24 mouse cellular contexts compared by ENCODE assay signal in genomic region chr2:34953547-34954116, GRCm38 (mm10). TPM values are rescaled to one million over a fixed set of nuclear protein-coding genes. Genes with fewer than 3 reads are reported as not detected.
DNase-seq lines count a peak whose midpoint lies in the region; TF ChIP-seq lines count a peak whose summit lies in the region.
"Had no signal": no experiment of that assay in that cellular context is flagged by ENCODE, and none has a peak within 500 bp of the region (broad histone marks: within the 10 kb centered on the region; RNA-seq: fewer than 3 reads in every experiment).

No protein-coding gene starts in this region.

- H3K4me3 ChIP-seq in testis, adult 2 months (ENCODE audit: control insufficient read depth, low read depth, low read length): peak overlapping the region; percentile 47
- H3K4me3 ChIP-seq in CH12.LX (replicated peaks in 1 of 3; ENCODE audit: low read depth in 2 of 3, low read length in 2 of 3, poor library complexity in 1 of 3): peak overlapping the region in 2 of 3 experiments; percentile 17 to 29
- H3K4me3 ChIP-seq in kidney, adult 2 months (ENCODE audit: insufficient read depth, low read depth, low read length): no peak overlapping the region
- H3K4me3 ChIP-seq: embryonic facial prominence, embryonic 13.5 days; embryonic facial prominence, embryonic 15.5 days; erythroblast, embryonic 14.5 days; forebrain, embryonic 10.5 days; forebrain, embryonic 12.5 days had no signal

- TF ChIP-seq CTCF in testis, adult 2 months (IDR thresholded peaks at IDR 0.05; ENCODE audit: control insufficient read depth, insufficient read depth, insufficient replicate concordance, low read depth, low read length): no peak
- TF ChIP-seq CTCF in CH12.LX (conservative IDR thresholded peaks at IDR 0.05 in 1 of 2, IDR thresholded peaks at IDR 0.05 in 1 of 2; ENCODE audit: low read depth in 2 of 2, low read length in 2 of 2): no peak
- TF ChIP-seq CTCF in kidney, adult 2 months (conservative IDR thresholded peaks at IDR 0.05; ENCODE audit: insufficient read depth, insufficient read length, low read depth, low read length): no peak

- peaks cover 68% of the 10 kb centered on the region for H3K79me2 ChIP-seq in CH12.LX (replicated peaks; ENCODE audit: control insufficient read depth, extremely low read depth, insufficient read depth, poor library complexity, severe bottlenecking)

- no peaks in the 10 kb centered on the region for H3K4me1 ChIP-seq in testis, adult 2 months (ENCODE audit: control insufficient read depth, insufficient read depth, low read length)
- H3K4me1 ChIP-seq in CH12.LX (ENCODE audit: control insufficient read depth in 1 of 2, insufficient read depth in 2 of 2): peaks cover 27 to 77% of the 10 kb centered on the region in 2 experiments
- H3K4me1 ChIP-seq in kidney, adult 2 months (ENCODE audit: control insufficient read depth, insufficient read depth, low read length): no peaks in the 10 kb centered on the region
- H3K4me1 ChIP-seq: embryonic facial prominence, embryonic 13.5 days; embryonic facial prominence, embryonic 15.5 days; forebrain, embryonic 10.5 days; forebrain, embryonic 12.5 days had no signal

- H3K36me3 ChIP-seq in testis, adult 2 months (ENCODE audit: control insufficient read depth, insufficient read depth, low read length): no peaks in the 10 kb centered on the region
- H3K36me3 ChIP-seq in CH12.LX (replicated peaks in 1 of 2; ENCODE audit: control insufficient read depth in 1 of 2, insufficient read depth in 1 of 2, low read length in 1 of 2): peaks cover 46 to 66% of the 10 kb centered on the region in 2 experiments
- no peaks in the 10 kb centered on the region for H3K36me3 ChIP-seq in kidney, adult 2 months (ENCODE audit: control insufficient read depth, insufficient read depth, low read length)
- H3K36me3 ChIP-seq: embryonic facial prominence, embryonic 13.5 days; embryonic facial prominence, embryonic 15.5 days; forebrain, embryonic 10.5 days; forebrain, embryonic 12.5 days; G1E had no signal

- TF ChIP-seq EP300 in CH12.LX (IDR thresholded peaks at IDR 0.05; ENCODE audit: low read length): peak; percentile 98

- H3K27me3 ChIP-seq in testis, adult 2 months (ENCODE audit: control insufficient read depth, insufficient read depth, low read length): no peaks in the 10 kb centered on the region
- no peaks in the 10 kb centered on the region for H3K27me3 ChIP-seq in CH12.LX (replicated peaks)
- H3K27me3 ChIP-seq in kidney, adult 2 months (replicated peaks; ENCODE audit: control insufficient read depth, insufficient read depth, low read length): no peaks in the 10 kb centered on the region
- H3K27me3 ChIP-seq: embryonic facial prominence, embryonic 13.5 days; embryonic facial prominence, embryonic 15.5 days; forebrain, embryonic 12.5 days had no signal

- 88% methylated on average over 2 of the region's 2 CpGs for WGBS in kidney, adult 2 months

- H3K9me3 ChIP-seq in CH12.LX (replicated peaks; ENCODE audit: low read length): no peaks in the 10 kb centered on the region
- H3K9me3 ChIP-seq: embryonic facial prominence, embryonic 13.5 days; embryonic facial prominence, embryonic 15.5 days; forebrain, embryonic 10.5 days; forebrain, embryonic 12.5 days; G1E had no signal

- H3K4me2 ChIP-seq in CH12.LX (ENCODE audit: insufficient read depth, low read depth, poor library complexity, severe bottlenecking): peak overlapping the region; percentile 76
- H3K4me2 ChIP-seq: embryonic facial prominence, embryonic 13.5 days; embryonic facial prominence, embryonic 15.5 days; forebrain, embryonic 12.5 days had no signal

- DNase-seq in layer of hippocampus, adult 9-11 months: peak; percentile 39
- DNase-seq in layer of hippocampus, postnatal 14 days (ENCODE audit: low spot score in 2 of 2): no peak
- no peak for DNase-seq in testis, postnatal 14 days (ENCODE audit: low spot score)
- DNase-seq in CH12.LX (ENCODE audit: extremely low read depth): peak; percentile 78
- DNase-seq in brain, adult 2 months (ENCODE audit: low read depth, low spot score): peak; percentile 31
- no peak for DNase-seq in kidney, adult 2 months
- DNase-seq in left cerebral cortex, adult 11 months (ENCODE audit: low spot score): no peak
- DNase-seq: adrenal gland, adult 8-10 months; adrenal gland, postnatal 14 days; adrenal gland, postnatal 36 days; cerebellum, adult 11 months; cerebellum, adult 18-20 months; cerebellum, adult 8-10 months; cerebellum, adult 9-11 months; cerebellum, postnatal 14 days; cerebellum, postnatal 36 days; embryo, embryonic 11 days had no signal

- dilution Hi-C loops in CH12.LX (cut with MboI; ENCODE audit: extremely low pct_ligation_motif_present, extremely low pct_unique_long_range_greater_than_20kb, low sequenced_read_pairs): no loop called here

- peak overlapping the region; percentile 87; the same call in 1 of the 2 replicates for H3K9ac ChIP-seq in CH12.LX (ENCODE audit: insufficient read depth, low read depth)
- H3K9ac ChIP-seq: embryonic facial prominence, embryonic 13.5 days; embryonic facial prominence, embryonic 15.5 days; forebrain, embryonic 12.5 days had no signal

- H3K27ac ChIP-seq in testis, adult 2 months (ENCODE audit: control insufficient read depth, insufficient read depth, low read depth, low read length): no peak overlapping the region
- peak overlapping the region; percentile 96 for H3K27ac ChIP-seq in CH12.LX (ENCODE audit: insufficient read depth, low read depth)
- H3K27ac ChIP-seq in kidney, adult 2 months (ENCODE audit: insufficient read depth, low read depth, low read length): no peak overlapping the region
- H3K27ac ChIP-seq: embryonic facial prominence, embryonic 13.5 days; embryonic facial prominence, embryonic 15.5 days; forebrain, embryonic 10.5 days; forebrain, embryonic 12.5 days had no signal

- in situ Hi-C loops in CH12.LX (cut with MboI; ENCODE audit: low pct_ligation_motif_present, low pct_unique_long_range_greater_than_20kb, low sequenced_read_pairs): no loop called here

- TF ChIP-seq POLR2A in testis, adult 2 months (IDR thresholded peaks at IDR 0.05; ENCODE audit: control insufficient read depth, low read depth, low read length): no peak
- TF ChIP-seq POLR2A in CH12.LX (IDR thresholded peaks at IDR 0.05; ENCODE audit: low read depth, low read length): 0 out of 2 replicates have a peak, but pooled peaks have one; percentile 10
- no peak for TF ChIP-seq POLR2A in kidney, adult 2 months (IDR thresholded peaks at IDR 0.05; ENCODE audit: low read depth, low read length)

- TF ChIP-seq RAD21 in CH12.LX (IDR thresholded peaks at IDR 0.05; ENCODE audit: low read depth, low read length): no peak

TF ChIP-seq in CH12.LX, 34 proteins besides CTCF, POLR2A, EP300 and RAD21 (continues in another document):
- peak; percentile 90 for TF ChIP-seq JUND (conservative IDR thresholded peaks at IDR 0.05; ENCODE audit: low read depth, low read length)
- peak; percentile 63; the same call in 1 of the 2 replicates for TF ChIP-seq KAT2A (IDR thresholded peaks at IDR 0.05; ENCODE audit: insufficient replicate concordance, low read length)
- peak; percentile 92 for TF ChIP-seq MEF2A (IDR thresholded peaks at IDR 0.05; ENCODE audit: borderline replicate concordance, low read depth, low read length)
- TF ChIP-seq NRF1 (IDR thresholded peaks at IDR 0.05; ENCODE audit: low read depth, low read length): 0 out of 2 replicates have a peak, but pooled peaks have one; percentile 26
- TF ChIP-seq ELF1 (IDR thresholded peaks at IDR 0.05; ENCODE audit: low read depth, low read length): no peak
- TF ChIP-seq JUN (IDR thresholded peaks at IDR 0.05; ENCODE audit: insufficient read depth, low read depth, low read length): peak; percentile 89; the same call in 1 of the 2 replicates
- TF ChIP-seq ETS1 (conservative IDR thresholded peaks at IDR 0.05; ENCODE audit: low read depth, low read length): peak; percentile 93
- TF ChIP-seq MAZ (IDR thresholded peaks at IDR 0.05; ENCODE audit: low read depth, low read length): peak; percentile 73
- no peak; the same call in none of the 2 replicates for TF ChIP-seq UBTF (IDR thresholded peaks at IDR 0.05; ENCODE audit: low read depth, low read length)
- peak; percentile 90; the same call in 1 of the 2 replicates for TF ChIP-seq RCOR1 (conservative IDR thresholded peaks at IDR 0.05; ENCODE audit: low read depth, low read length)
- TF ChIP-seq MXI1 (IDR thresholded peaks at IDR 0.05; ENCODE audit: low read depth, low read length): 0 out of 2 replicates have a peak, but pooled peaks have one; percentile 65
- TF ChIP-seq ZNF384 (IDR thresholded peaks at IDR 0.05; ENCODE audit: low read depth, low read length): 0 out of 2 replicates have a peak, but pooled peaks have one; percentile 33
- TF ChIP-seq CHD2 (IDR thresholded peaks at IDR 0.05; ENCODE audit: low read length): peak; percentile 90
- TF ChIP-seq USF2 (conservative IDR thresholded peaks at IDR 0.05; ENCODE audit: low read depth, low read length): no peak
- no peak for TF ChIP-seq ZKSCAN1 (IDR thresholded peaks at IDR 0.05; ENCODE audit: borderline replicate concordance, low read depth, low read length)
- peak; percentile 95 for TF ChIP-seq TCF12 (IDR thresholded peaks at IDR 0.05; ENCODE audit: low read depth, low read length)
- TF ChIP-seq HCFC1 (IDR thresholded peaks at IDR 0.05; ENCODE audit: low read depth, low read length): peak; percentile 14; the same call in 1 of the 2 replicates
- no peak for TF ChIP-seq ZC3H11A (IDR thresholded peaks at IDR 0.05; ENCODE audit: low read depth, low read length)
- TF ChIP-seq IRF4 (IDR thresholded peaks at IDR 0.05; ENCODE audit: low read depth, low read length): peak; percentile 98
- peak; percentile 74; the same call in 1 of the 2 replicates for TF ChIP-seq MYC (IDR thresholded peaks at IDR 0.05; ENCODE audit: low read depth, low read length)
- peak; percentile 86 for TF ChIP-seq BHLHE40 (IDR thresholded peaks at IDR 0.05; ENCODE audit: low read depth, low read length)
- TF ChIP-seq GABPA (IDR thresholded peaks at IDR 0.05; ENCODE audit: insufficient replicate concordance, low read depth, low read length): no peak
- no peak for TF ChIP-seq PAX5 (IDR thresholded peaks at IDR 0.05; ENCODE audit: low read length)

RNA-seq across cellular contexts. Expression of gene Traf1, which starts 7.9 kb away (rescaled TPM):
- 1 to 10 TPM; 1.1 to 3.0 TPM for total RNA-seq in layer of hippocampus, postnatal 14 days (2021)
- 6.5 and 9.4 TPM in 2 replicates for polyA plus RNA-seq in testis, adult 2 months (2012; rRNA removed)
- total RNA-seq in CH12.LX (2012; rRNA removed): 99.2 and 151 TPM in 2 replicates
- total RNA-seq in CH12.LX (2014; rRNA removed): 58.8 and 66.9 TPM in 2 replicates
- 46.4 and 47.9 TPM in 2 replicates for polyA plus RNA-seq in CH12.LX (2012; ENCODE audit: insufficient read length, low read depth)
- polyA plus RNA-seq in kidney, adult 2 months (2012; rRNA removed): 4.3 and 9.3 TPM in 2 replicates
- polyA plus RNA-seq: erythroblast, embryonic 14.5 days; G1E had no signal

RNA-seq across cellular contexts. Expression of gene Phf19, which starts 39.8 kb away (rescaled TPM):
- total RNA-seq in layer of hippocampus, postnatal 14 days (2021): 1 to 10 TPM; 1.0 to 2.2 TPM
- 0.21 and 0.91 TPM in 2 replicates for polyA plus RNA-seq in testis, adult 2 months (2012; rRNA removed)
- total RNA-seq in CH12.LX (2012; rRNA removed): 16.8 and 17.0 TPM in 2 replicates
- total RNA-seq in CH12.LX (2014; rRNA removed): 20.5 and 25.0 TPM in 2 replicates
- 25.4 and 27.9 TPM in 2 replicates for polyA plus RNA-seq in CH12.LX (2012; ENCODE audit: insufficient read length, low read depth)
- polyA plus RNA-seq in kidney, adult 2 months (2012; rRNA removed): 0.60 and 0.66 TPM in 2 replicates

Comparison
In these comparisons a context has a peak if more than half of its experiments do, and no peak if none do; other contexts are left out.
1. DNase-seq: peak in layer of hippocampus, adult 9-11 months (single experiment), CH12.LX (single experiment) and brain, adult 2 months (single experiment); none in layer of hippocampus, postnatal 14 days (0 of 2), testis, postnatal 14 days (single experiment), kidney, adult 2 months (single experiment) and left cerebral cortex, adult 11 months (single experiment).
2. RNA of gene Phf19, which starts 39.8 kb away (polyA plus RNA-seq): 25.4 to 27.9 TPM in CH12.LX; 0.60 to 0.66 TPM in kidney, adult 2 months and 0.21 to 0.91 TPM in testis, adult 2 months; every median in the first group is over 10 times any median in the second.